Mouse (Mus musculus) MEL (cell line): ENCODE measurements around the gene Fuz. TPM values are rescaled to one million over a fixed set of nuclear protein-coding genes. Genes with fewer than 3 reads are reported as not detected.

Experiments
- DNase-seq: peaks from one replicate; pipeline ENCODE4 v3.0.0; 2011; ENCODE audit warnings: low read depth, low spot score
- H3K27ac ChIP-seq: 2 replicates; pipeline ENCODE4 v1.5.1; 2012; ENCODE audit warnings: low read depth, mild to moderate bottlenecking, control low read depth, low read length, moderate library complexity; ENCODE audit not compliant: control insufficient read depth
- H3K27me3 ChIP-seq, 2 experiments: fragments of 150-350 bp in 1 of 2; sonication (generic) in 1 of 2; 2 replicates each; pipeline ENCODE4 v1.6.1; 2012; ENCODE audit warnings: low read length in 2 of 2, mild to moderate bottlenecking in 2 of 2, improper control_type of control experiment in 1 of 2, moderate library complexity in 1 of 2; ENCODE audit not compliant: insufficient read depth in 2 of 2, control insufficient read depth in 1 of 2
- H3K36me3 ChIP-seq, 2 experiments: 2 replicates each; pipeline ENCODE4 v1.6.1; 2012 to 2014; ENCODE audit warnings: low read length in 2 of 2, improper control_type of control experiment in 1 of 2, inconsistent platforms in 1 of 2, mild to moderate bottlenecking in 1 of 2; ENCODE audit not compliant: insufficient read depth in 2 of 2, control insufficient read depth in 1 of 2
- H3K4me1 ChIP-seq, 2 experiments: fragments of 150-350 bp in 1 of 2; sonication (generic) in 1 of 2; 2 replicates each; pipeline ENCODE4 v1.6.1; 2012; ENCODE audit warnings: low read length in 2 of 2, improper control_type of control experiment in 1 of 2, mild to moderate bottlenecking in 1 of 2; ENCODE audit not compliant: insufficient read depth in 2 of 2, control insufficient read depth in 1 of 2
- H3K4me3 ChIP-seq, 2 experiments: fragments of 150-350 bp in 1 of 2; sonication (generic) in 1 of 2; 2 replicates each; pipeline ENCODE4 v1.5.1; 2012; ENCODE audit warnings: low read depth in 2 of 2, low read length in 2 of 2, mild to moderate bottlenecking in 2 of 2, moderate library complexity in 2 of 2, control low read depth in 1 of 2, improper control_type of control experiment in 1 of 2; ENCODE audit not compliant: control insufficient read depth in 1 of 2, insufficient read depth in 1 of 2
- H3K79me2 ChIP-seq: 2 replicates; pipeline ENCODE4 v1.6.1; 2012; ENCODE audit warnings: mild to moderate bottlenecking, low read length, moderate library complexity; ENCODE audit not compliant: control insufficient read depth, poor library complexity, insufficient read depth
- H3K9ac ChIP-seq: 2 replicates; pipeline ENCODE4 v1.6.1; 2012; ENCODE audit warnings: low read depth, mild to moderate bottlenecking, control low read depth, low read length, moderate library complexity; ENCODE audit not compliant: control insufficient read depth, poor library complexity, severe bottlenecking
- H3K9me3 ChIP-seq: fragments of 150-350 bp; sonication (generic); replicated peaks from 2 replicates; pipeline ENCODE4 v1.6.1; 2012; ENCODE audit warnings: mild to moderate bottlenecking, low read length, improper control_type of control experiment, moderate library complexity; ENCODE audit not compliant: insufficient read depth
- BHLHE40 ChIP-seq: IDR thresholded peaks from 2 replicates; pipeline ENCODE4 v1.6.1; 2012; ENCODE audit warnings: low read depth, mild to moderate bottlenecking, inconsistent platforms, low read length, improper control_type of control experiment, borderline replicate concordance
- CHD1 ChIP-seq: IDR thresholded peaks from 2 replicates; pipeline ENCODE4 v1.6.1; 2012; ENCODE audit warnings: low read depth, mild to moderate bottlenecking, inconsistent platforms, low read length, improper control_type of control experiment
- CTCF ChIP-seq, 3 experiments: IDR thresholded peaks in 2 of 3; conservative IDR thresholded peaks in 1 of 3; 2 replicates each; pipeline ENCODE4 v1.5.1; 2011 to 2012; ENCODE audit warnings: low read length in 3 of 3, low read depth in 2 of 3, mild to moderate bottlenecking in 2 of 3, improper control_type of control experiment in 1 of 3, inconsistent platforms in 1 of 3, mixed read lengths in 1 of 3, moderate library complexity in 1 of 3; ENCODE audit not compliant: control insufficient read depth in 1 of 3, insufficient read depth in 1 of 3, poor library complexity in 1 of 3, severe bottlenecking in 1 of 3
- E2F4 ChIP-seq: IDR thresholded peaks from 2 replicates; pipeline ENCODE4 v1.6.1; 2011; ENCODE audit warnings: low read depth, low read length, improper control_type of control experiment, borderline replicate concordance
- ELF1 ChIP-seq: IDR thresholded peaks from 2 replicates; pipeline ENCODE4 v1.6.1; 2014; ENCODE audit warnings: low read depth, mild to moderate bottlenecking, inconsistent platforms, low read length, improper control_type of control experiment, moderate library complexity
- EP300 ChIP-seq, 2 experiments: IDR thresholded peaks; 2 replicates each; pipeline ENCODE4 v1.6.1; 2011; ENCODE audit warnings: improper control_type of control experiment in 2 of 2, low read length in 2 of 2, low read depth in 1 of 2, mild to moderate bottlenecking in 1 of 2
- ETS1 ChIP-seq: IDR thresholded peaks from 2 replicates; pipeline ENCODE4 v1.6.1; 2012; ENCODE audit warnings: low read depth, mild to moderate bottlenecking, inconsistent platforms, low read length, improper control_type of control experiment, moderate library complexity
- HCFC1 ChIP-seq: IDR thresholded peaks from 2 replicates; pipeline ENCODE4 v1.6.1; 2012; ENCODE audit warnings: low read depth, mild to moderate bottlenecking, inconsistent platforms, low read length, improper control_type of control experiment, moderate library complexity
- JUND ChIP-seq: IDR thresholded peaks from 2 replicates; pipeline ENCODE4 v1.6.1; 2011; ENCODE audit warnings: low read depth, mild to moderate bottlenecking, improper control_type of control experiment, low read length
- MAFK ChIP-seq: IDR thresholded peaks from 2 replicates; pipeline ENCODE4 v1.6.1; 2011; ENCODE audit warnings: low read depth, mild to moderate bottlenecking, low read length, improper control_type of control experiment, borderline replicate concordance
- MAZ ChIP-seq: IDR thresholded peaks from 2 replicates; pipeline ENCODE4 v1.6.1; 2012; ENCODE audit warnings: low read depth, mild to moderate bottlenecking, inconsistent platforms, low read length, improper control_type of control experiment
- MEF2A ChIP-seq: IDR thresholded peaks from 2 replicates; pipeline ENCODE4 v1.6.1; 2014; ENCODE audit warnings: low read depth, mild to moderate bottlenecking, inconsistent platforms, low read length, improper control_type of control experiment; ENCODE audit not compliant: poor library complexity, insufficient replicate concordance, severe bottlenecking; ENCODE audit errors: extremely low read depth
- MYB ChIP-seq: IDR thresholded peaks from 2 replicates; pipeline ENCODE4 v1.6.1; 2011; ENCODE audit warnings: mild to moderate bottlenecking, low read depth, low read length, improper control_type of control experiment
- NELFE ChIP-seq: IDR thresholded peaks from 2 replicates; pipeline ENCODE4 v1.6.1; 2011; ENCODE audit warnings: low read depth, low read length, improper control_type of control experiment
- POLR2AphosphoS2 ChIP-seq: IDR thresholded peaks from 2 replicates; pipeline ENCODE4 v1.6.1; 2011; ENCODE audit warnings: low read length, improper control_type of control experiment
- POLR2AphosphoS5 ChIP-seq: IDR thresholded peaks from 2 replicates; pipeline ENCODE4 v1.6.1; 2012; ENCODE audit warnings: low read depth, borderline replicate concordance, mild to moderate bottlenecking, inconsistent platforms, low read length, moderate library complexity, mixed read lengths
- RAD21 ChIP-seq: IDR thresholded peaks from 2 replicates; pipeline ENCODE4 v1.6.1; 2011; ENCODE audit warnings: mild to moderate bottlenecking, low read depth, low read length, improper control_type of control experiment
- SMC3 ChIP-seq: IDR thresholded peaks from 2 replicates; pipeline ENCODE4 v1.6.1; 2011; ENCODE audit warnings: low read depth, low read length, improper control_type of control experiment
- TAL1 ChIP-seq: IDR thresholded peaks from 2 replicates; pipeline ENCODE4 v1.6.1; 2012; ENCODE audit warnings: mild to moderate bottlenecking, inconsistent platforms, low read length, moderate library complexity, mixed read lengths
- TBP ChIP-seq: IDR thresholded peaks from 2 replicates; pipeline ENCODE4 v1.8.0; 2011; ENCODE audit warnings: low read depth, low read length, improper control_type of control experiment
- TCF12 ChIP-seq: IDR thresholded peaks from 2 replicates; pipeline ENCODE4 v1.6.1; 2014; ENCODE audit warnings: low read depth, mild to moderate bottlenecking, inconsistent platforms, low read length, improper control_type of control experiment, moderate library complexity
- USF1 ChIP-seq: IDR thresholded peaks from 2 replicates; pipeline ENCODE4 v1.6.1; 2014; ENCODE audit warnings: low read depth, mild to moderate bottlenecking, inconsistent platforms, low read length, improper control_type of control experiment, moderate library complexity
- USF2 ChIP-seq, 2 experiments: IDR thresholded peaks; 2 replicates each; pipeline ENCODE4 v1.6.1; 2011 to 2012; ENCODE audit warnings: improper control_type of control experiment in 2 of 2, low read length in 2 of 2, borderline replicate concordance in 1 of 2, inconsistent platforms in 1 of 2, low read depth in 1 of 2, mild to moderate bottlenecking in 1 of 2; ENCODE audit not compliant: insufficient read depth in 1 of 2
- ZKSCAN1 ChIP-seq: IDR thresholded peaks from 2 replicates; pipeline ENCODE4 v1.6.1; 2012; ENCODE audit warnings: low read depth, mild to moderate bottlenecking, inconsistent platforms, low read length, improper control_type of control experiment, moderate library complexity
- ZMIZ1 ChIP-seq: IDR thresholded peaks from 2 replicates; pipeline ENCODE4 v1.6.1; 2012; ENCODE audit warnings: low read depth, mild to moderate bottlenecking, inconsistent platforms, low read length, improper control_type of control experiment, moderate library complexity
- ZNF384 ChIP-seq: IDR thresholded peaks from 2 replicates; pipeline ENCODE4 v1.6.1; 2012; ENCODE audit warnings: low read depth, mild to moderate bottlenecking, inconsistent platforms, low read length, improper control_type of control experiment
- polyA plus RNA-seq, 2 experiments: library from polyadenylated mRNA; stranded (reverse) in 1 of 2; unstranded in 1 of 2; fragments of >175 nt in 1 of 2; fragments of >200 nt in 1 of 2; gene quantifications; 2 replicates each; pipeline versions ENCODE4 v1.2.1 to v1.2.4; 2012; ENCODE audit warnings: low replicate concordance in 2 of 2, low read depth in 1 of 2; ENCODE audit not compliant: insufficient read length in 2 of 2, insufficient read depth in 1 of 2, missing spikeins in 1 of 2
- total RNA-seq: library from RNA; depleted of rRNA; stranded (reverse); fragments of 300-350 nt; gene quantifications from 2 replicates; pipeline ENCODE4 v1.2.3, GENCODE M21; 2012

Fuz gene
- total and polyA plus RNA-seq, 3 experiments: 9.4 to 18.1 TPM; not detected in 1

- no peak for TF ChIP-seq TAL1
- TF ChIP-seq, all 39 proteins: peak for 17
Observed at GRCm38 (mm10) chr7:44895593-44896434, at the start of gene Fuz (continued).

- no peak overlapping the region for H3K9ac ChIP-seq
- no peak for TF ChIP-seq NELFE
- TF ChIP-seq USF2 (IDR thresholded peaks at IDR 0.05; ENCODE audit: borderline replicate concordance in 1 of 2, insufficient read depth in 1 of 2, low read depth in 1 of 2, low read length in 2 of 2): no peak
- TF ChIP-seq ZMIZ1: no peak
- TF ChIP-seq HCFC1: no peak
- TF ChIP-seq TCF12: no peak
- no peak for TF ChIP-seq E2F4
- TF ChIP-seq BHLHE40: no peak
- no peak for TF ChIP-seq MEF2A
- no peak for TF ChIP-seq USF1
- TF ChIP-seq, all 39 proteins: peak for 0
- H3K4me1 ChIP-seq: peaks cover 0 to 13% of the 10 kb centered on the region in 2 experiments; a peak in 2 of 4 replicates
- H3K9me3 ChIP-seq: no peaks in the 10 kb centered on the region
- H3K27me3 ChIP-seq: no peaks in the 10 kb centered on the region
- H3K79me2 ChIP-seq: peaks cover 25% of the 10 kb centered on the region
- no peak overlapping the region for H3K4me3 ChIP-seq
- H3K27ac ChIP-seq: no peak overlapping the region
- peaks cover 0 to 5% of the 10 kb centered on the region in 2 experiments; a peak in 1 of 4 replicates for H3K36me3 ChIP-seq
- DNase-seq: no peak
Observed at GRCm38 (mm10) chr7:44846804-44847203, 49.1 kb upstream of the Fuz start.

DNA sequence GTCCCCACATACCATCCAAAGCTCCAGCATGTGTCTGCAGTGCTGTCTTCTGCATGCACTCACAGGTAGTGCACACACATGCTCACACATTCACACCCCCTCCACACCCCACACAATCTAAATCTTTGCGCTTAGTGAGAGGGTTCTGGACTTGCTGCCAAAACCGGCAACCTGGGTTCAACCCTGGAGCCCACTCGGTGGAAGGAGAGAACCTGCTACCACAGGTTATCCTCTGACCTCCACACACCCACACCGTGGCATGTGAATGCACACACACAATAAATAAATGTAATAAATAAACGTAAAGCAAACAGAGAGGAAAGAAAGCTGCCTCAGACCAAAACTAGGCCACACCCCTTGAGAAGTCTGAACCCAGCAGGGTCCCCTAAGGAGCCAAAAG, 48.1 kb upstream of the Fuz start:
- Histone ChIP-seq H3K79me2 (peaks cover 28% of the 10 kb centered on the region), H3K27me3 (no peaks in the 10 kb centered on the region), H3K36me3 (peaks cover 0 to 5% of the 10 kb centered on the region in 2 experiments; a peak in 1 of 4 replicates), H3K4me1 (peaks cover 0 to 13% of the 10 kb centered on the region in 2 experiments; a peak in 2 of 4 replicates), H3K27ac (no peak overlapping the region), H3K4me3 (peak overlapping the region; percentile 78 to 96), H3K9me3 (no peaks in the 10 kb centered on the region), H3K9ac (peak overlapping the region; percentile 33)
- TF ChIP-seq POLR2AphosphoS5 (no peak), JUND (no peak), ZMIZ1 (no peak), MAFK (no peak), ZKSCAN1 (no peak), POLR2AphosphoS2 (no peak), CHD1 (no peak), NELFE (no peak), TBP (no peak), MAZ (no peak), ZNF384 (no peak), RAD21 (no peak), MYB (no peak), SMC3 (no peak), CTCF (IDR thresholded peaks at IDR 0.05 in 2 of 3, conservative IDR thresholded peaks at IDR 0.05 in 1 of 3; ENCODE audit: control insufficient read depth in 1 of 3, insufficient read depth in 1 of 3, low read depth in 2 of 3, low read length in 3 of 3, poor library complexity in 1 of 3, severe bottlenecking in 1 of 3) (no peak), ELF1 (no peak), EP300 (IDR thresholded peaks at IDR 0.05; ENCODE audit: low read depth in 1 of 2, low read length in 2 of 2) (no peak), ETS1 (no peak), USF2 (IDR thresholded peaks at IDR 0.05; ENCODE audit: borderline replicate concordance in 1 of 2, insufficient read depth in 1 of 2, low read depth in 1 of 2, low read length in 2 of 2) (no peak)
- DNase-seq: no peak
